Mouse (Mus musculus): Measurements from ENCODE around the gene Gm9573.

Gm9573 gene

GRCm38 (mm10) chr17:35626537-35626936 is at the start of gene Gm9573:
TSS of gene Gm9573 (minus strand) at chr17:35626637.
- no peak for DNase-seq (ENCODE audit: low spot score)

- DNase-seq (ENCODE audit: low spot score) = peak; percentile 97
These were observed 47.1 kb upstream of the Gm9573 start, which contains the start of gene Gtf2h4 for GRCm38 (mm10) chr17:35673416-35674035. TSS of gene Gtf2h4 (minus strand) at chr17:35673739.

GRCm38 (mm10) chr17:35672527-35672926 is 46.1 kb upstream of the Gm9573 start:
- DNase-seq (ENCODE audit: low spot score) = no peak

GRCm38 (mm10) chr17:35671846-35672245 is 45.4 kb upstream of the Gm9573 start:
- no peak for DNase-seq (ENCODE audit: low spot score)

GRCm38 (mm10) chr17:35669731-35670130 is 43.3 kb upstream of the Gm9573 start:
- no peak for DNase-seq (ENCODE audit: low spot score)

GRCm38 (mm10) chr17:35667334-35668065 is 41.1 kb upstream of the Gm9573 start, which contains the start of gene Vars2:
TSS of gene Vars2 (minus strand) at chr17:35667592.
- peak; percentile 97 for DNase-seq (ENCODE audit: low spot score)

- DNase-seq (ENCODE audit: low spot score) = peak; percentile 65
These were observed 40.4 kb upstream of the Gm9573 start for GRCm38 (mm10) chr17:35666851-35667256.

GRCm38 (mm10) chr17:35665957-35666515 is 39.6 kb upstream of the Gm9573 start:
- DNase-seq (ENCODE audit: low spot score) = peak; percentile 51

GRCm38 (mm10) chr17:35653086-35653485 is 26.6 kb upstream of the Gm9573 start:
- no peak for DNase-seq (ENCODE audit: low spot score)

- no peak for DNase-seq (ENCODE audit: low spot score)
These were observed 23.0 kb upstream of the Gm9573 start for GRCm38 (mm10) chr17:35649429-35649828.

GRCm38 (mm10) chr17:35643609-35644236 is 17.3 kb upstream of the Gm9573 start, which contains the start of gene Mucl3:
TSS of gene Mucl3 (minus strand) at chr17:35643695.
- no peak for DNase-seq (ENCODE audit: low spot score)

GRCm38 (mm10) chr17:35639352-35639751 is 12.9 kb upstream of the Gm9573 start:
- DNase-seq (ENCODE audit: low spot score) = no peak

GRCm38 (mm10) chr17:35638475-35639190 is 12.2 kb upstream of the Gm9573 start:
- DNase-seq (ENCODE audit: low spot score) = peak; percentile 75

- DNase-seq (ENCODE audit: low spot score) = peak; percentile 53
These were observed 9.9 kb upstream of the Gm9573 start for GRCm38 (mm10) chr17:35636363-35636762.

GRCm38 (mm10) chr17:35635699-35636111 is 9.3 kb upstream of the Gm9573 start:
- DNase-seq (ENCODE audit: low spot score) = peak; percentile 85

GRCm38 (mm10) chr17:35635202-35635601 is 8.8 kb upstream of the Gm9573 start:
- DNase-seq (ENCODE audit: low spot score) = no peak

GRCm38 (mm10) chr17:35633992-35634391 is 7.6 kb upstream of the Gm9573 start:
- peak; percentile 82 for DNase-seq (ENCODE audit: low spot score)

- DNase-seq (ENCODE audit: low spot score) = no peak
These were observed 9.3 kb downstream of the Gm9573 start for GRCm38 (mm10) chr17:35617127-35617526.

- DNase-seq (ENCODE audit: low spot score) = no peak
These were observed 24.6 kb downstream of the Gm9573 start for GRCm38 (mm10) chr17:35601736-35602354.

- DNase-seq (ENCODE audit: low spot score) = no peak
These were observed 25.2 kb downstream of the Gm9573 start, which contains the start of gene Sfta2 for GRCm38 (mm10) chr17:35601249-35601648. TSS of gene Sfta2 (plus strand) at chr17:35601549.

- DNase-seq (ENCODE audit: low spot score) = no peak
These were observed 29.0 kb downstream of the Gm9573 start for GRCm38 (mm10) chr17:35597399-35597798.
